Mouse (Mus musculus): ENCODE data around the gene Glrx3. TPM values are rescaled to one million over a fixed set of nuclear protein-coding genes. Genes with fewer than 3 reads are reported as not detected.
A peak's percentile ranks its signal among the peaks of the same experiment; 100 is the strongest.
"Not testable (repeated sequence)": the region's sequence is repeated elsewhere in the genome, so short reads cannot be mapped to it uniquely, and the experiment has no call there.

Gene Glrx3
- polyA plus RNA-seq, 1 experiment from 2014 or later, result 240 TPM

- H3K4me3 ChIP-seq, result no peak overlapping the region
- DNase-seq (ENCODE audit: low spot score), result no peak
- 54% methylated on average over 13 of the region's 13 CpGs for WGBS
- peaks cover 6% of the 10 kb centered on the region; the same call in 1 of the 2 replicates for H3K27me3 ChIP-seq (ENCODE audit: insufficient read depth, poor library complexity, severe bottlenecking)
- no peak overlapping the region for H3K27ac ChIP-seq
- no peaks in the 10 kb centered on the region for H3K9me3 ChIP-seq
- 0 out of 2 replicates have a peak, but pooled peaks cover 2% of the 10 kb centered on the region for H3K4me1 ChIP-seq
- no peaks in the 10 kb centered on the region for H3K36me3 ChIP-seq
Observed at GRCm38 (mm10) chr7:137431769-137432603, 5.4 kb upstream of the Glrx3 start.

DNA sequence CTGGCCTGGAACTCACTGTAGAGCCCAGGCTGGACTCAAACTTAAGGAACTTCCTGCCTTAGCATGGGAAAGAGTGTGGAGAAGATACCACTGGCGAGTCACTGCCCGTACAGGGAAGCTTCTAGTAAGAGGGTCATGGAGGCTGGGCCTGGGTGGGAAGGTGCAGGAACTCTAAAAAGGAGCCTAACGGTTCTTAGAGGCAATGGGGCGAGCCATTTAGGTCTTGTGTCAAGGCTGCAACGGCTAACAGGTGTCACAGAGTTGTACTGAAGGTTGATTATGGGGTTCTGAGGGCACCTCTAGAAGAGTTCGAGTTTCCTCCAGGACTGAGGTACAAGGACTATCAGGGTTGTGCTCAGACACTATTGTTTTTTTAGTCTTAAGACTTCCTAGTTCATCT, 513 bp upstream of the Glrx3 start:
- DNase-seq (ENCODE audit: low spot score), result no peak
- 70% methylated on average over 6 of the region's 6 CpGs for WGBS
- peak overlapping the region; percentile 92 for H3K4me3 ChIP-seq
- peaks cover 14% of the 10 kb centered on the region for H3K4me1 ChIP-seq
- no peaks in the 10 kb centered on the region for H3K27me3 ChIP-seq (ENCODE audit: insufficient read depth, poor library complexity, severe bottlenecking)
- no peaks in the 10 kb centered on the region for H3K9me3 ChIP-seq
- H3K36me3 ChIP-seq, result 0 out of 2 replicates have a peak, but pooled peaks cover 3% of the 10 kb centered on the region
- H3K27ac ChIP-seq, result peak overlapping the region; percentile 95

DNA sequence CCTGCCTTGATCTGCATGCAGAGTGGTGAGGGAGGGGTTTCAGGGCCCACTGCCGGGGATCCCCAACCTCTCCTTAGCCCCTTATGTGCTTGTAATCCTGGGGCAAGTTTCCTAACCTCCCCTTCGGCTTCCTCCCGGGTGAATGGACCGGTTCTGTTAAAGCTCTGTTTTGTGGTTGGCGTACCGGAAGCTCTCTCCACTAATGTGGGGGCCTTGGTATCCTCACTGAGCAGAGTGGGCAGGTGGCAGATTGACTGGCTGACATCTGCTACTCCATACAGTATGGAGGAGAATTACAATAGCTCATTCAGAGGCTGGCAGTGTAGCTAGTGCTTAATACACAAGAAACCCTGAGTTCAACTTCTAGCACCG, 751 bp downstream of the Glrx3 start:
- H3K36me3 ChIP-seq, result 0 out of 2 replicates have a peak, but pooled peaks cover 3% of the 10 kb centered on the region
- no peak for DNase-seq (ENCODE audit: low spot score)
- peak overlapping the region; percentile 92 for H3K4me3 ChIP-seq
- WGBS, result 8% methylated on average over 7 of the region's 7 CpGs
- H3K4me1 ChIP-seq, result peaks cover 20% of the 10 kb centered on the region
- H3K9me3 ChIP-seq, result no peaks in the 10 kb centered on the region
- no peaks in the 10 kb centered on the region for H3K27me3 ChIP-seq (ENCODE audit: insufficient read depth, poor library complexity, severe bottlenecking)
- peak overlapping the region; percentile 95 for H3K27ac ChIP-seq

DNA sequence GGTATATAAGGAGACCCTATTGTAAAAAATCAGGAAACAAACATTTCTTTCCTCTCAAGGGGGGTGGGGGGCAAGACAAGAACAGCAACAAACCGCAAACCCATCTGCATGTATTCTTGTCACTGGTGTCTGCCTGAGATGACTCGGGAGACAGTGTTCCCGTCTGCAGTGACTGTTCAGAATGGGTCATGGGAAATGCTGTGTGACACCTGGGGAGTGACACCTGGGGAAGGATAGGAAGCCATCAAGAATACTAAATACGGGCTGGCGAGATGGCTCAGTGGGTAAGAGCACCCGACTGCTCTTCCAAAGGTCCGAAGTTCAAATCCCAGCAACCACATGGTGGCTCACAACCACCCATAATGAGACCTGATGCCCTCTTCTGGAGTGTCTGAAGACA, 1.5 kb downstream of the Glrx3 start:
- H3K27me3 ChIP-seq (ENCODE audit: insufficient read depth, poor library complexity, severe bottlenecking); DNase-seq (ENCODE audit: low spot score); H3K27ac ChIP-seq; H3K36me3 ChIP-seq; H3K9me3 ChIP-seq: not testable (repeated sequence)
- Histone ChIP-seq H3K4me3 (peak overlapping the region; percentile 92), H3K4me1 (peaks cover 20% of the 10 kb centered on the region)
- 80% methylated on average over 7 of the region's 7 CpGs for WGBS

DNA sequence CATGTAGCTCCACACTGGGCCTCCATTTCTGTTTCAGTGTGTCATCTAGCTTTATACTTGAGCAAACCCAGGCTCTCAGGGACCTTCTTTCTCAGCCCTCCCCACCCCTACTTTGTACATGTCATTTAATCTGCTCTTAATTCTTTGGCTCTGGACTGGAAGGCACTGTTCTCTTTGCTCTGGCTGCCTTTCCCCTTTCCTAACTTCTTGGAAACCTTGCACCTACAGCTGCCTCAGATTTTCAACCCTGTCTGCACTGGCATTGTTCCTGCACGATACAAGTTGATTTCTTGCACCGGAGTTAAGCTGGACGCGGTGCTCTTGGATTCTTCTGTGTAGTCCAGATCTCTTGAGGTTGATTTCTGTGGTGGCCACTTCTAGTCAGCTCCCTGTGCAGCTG, 5.5 kb downstream of the Glrx3 start:
- peaks cover 14% of the 10 kb centered on the region for H3K4me1 ChIP-seq
- no peak overlapping the region for H3K27ac ChIP-seq
- H3K36me3 ChIP-seq, result peaks cover 33% of the 10 kb centered on the region
- no peaks in the 10 kb centered on the region for H3K27me3 ChIP-seq (ENCODE audit: insufficient read depth, poor library complexity, severe bottlenecking)
- DNase-seq (ENCODE audit: low spot score), result no peak
- 97% methylated on average over 4 of the region's 4 CpGs for WGBS
- H3K4me3 ChIP-seq, result no peak overlapping the region
- H3K9me3 ChIP-seq, result no peaks in the 10 kb centered on the region

DNA sequence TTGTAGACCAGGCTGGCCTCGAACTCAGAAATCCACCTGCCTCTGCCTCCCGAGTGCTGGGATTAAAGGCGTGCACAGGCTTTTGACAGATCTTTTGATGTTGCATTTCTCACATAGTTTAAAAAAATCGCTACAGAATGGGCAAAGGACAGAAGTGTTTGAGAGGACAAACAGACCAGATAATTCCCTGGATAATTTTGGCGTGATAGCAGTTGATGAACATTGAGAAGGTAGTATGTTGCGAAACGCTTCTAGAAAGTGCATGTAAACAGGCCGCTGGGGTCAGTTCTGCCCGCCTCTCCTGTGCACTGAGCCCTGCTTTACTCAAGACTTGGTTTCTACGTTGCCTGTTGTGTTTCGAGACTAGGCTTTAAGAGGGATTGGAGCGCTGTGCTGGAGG, 7.9 kb downstream of the Glrx3 start:
- 92% methylated on average over 12 of the region's 12 CpGs for WGBS
- H3K4me3 ChIP-seq, result no peak overlapping the region
- no peaks in the 10 kb centered on the region for H3K27me3 ChIP-seq (ENCODE audit: insufficient read depth, poor library complexity, severe bottlenecking)
- no peak for DNase-seq (ENCODE audit: low spot score)
- no peak overlapping the region for H3K27ac ChIP-seq
- peaks cover 53% of the 10 kb centered on the region for H3K36me3 ChIP-seq
- H3K9me3 ChIP-seq, result no peaks in the 10 kb centered on the region
- H3K4me1 ChIP-seq, result peaks cover 6% of the 10 kb centered on the region; the same call in 1 of the 2 replicates

DNA sequence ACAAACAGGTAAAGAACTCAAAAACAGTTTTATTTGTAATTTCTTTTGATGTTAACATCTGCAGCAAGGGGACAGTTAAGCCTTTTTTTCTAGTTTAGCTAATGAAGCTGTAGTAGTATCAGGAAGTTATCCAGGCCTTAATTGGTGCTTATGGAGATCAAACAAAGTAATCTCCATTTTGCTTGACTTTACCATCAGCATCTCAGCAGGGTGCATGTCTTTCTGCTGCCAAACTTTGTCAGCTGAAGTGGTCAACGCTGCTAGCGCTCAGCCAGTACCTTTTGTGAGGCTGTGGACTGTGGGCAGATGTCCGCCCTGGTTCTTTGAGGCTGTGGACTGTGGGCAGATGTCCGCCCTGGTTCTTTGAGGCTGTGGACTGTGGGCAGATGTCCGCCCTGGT, 24.0 kb downstream of the Glrx3 start:
- Histone ChIP-seq H3K27me3 (ENCODE audit: insufficient read depth, poor library complexity, severe bottlenecking) (no peaks in the 10 kb centered on the region), H3K27ac (no peak overlapping the region), H3K4me1 (no peaks in the 10 kb centered on the region), H3K36me3 (peaks cover 68% of the 10 kb centered on the region), H3K4me3 (no peak overlapping the region), H3K9me3 (no peaks in the 10 kb centered on the region)
- 74% methylated on average over 5 of the region's 5 CpGs for WGBS
- DNase-seq (ENCODE audit: low spot score), result no peak

GRCm38 (mm10) chr7:137468174-137468573, 30.8 kb downstream of the Glrx3 start:
- H3K9me3 ChIP-seq, result no peaks in the 10 kb centered on the region
- no peaks in the 10 kb centered on the region for H3K27me3 ChIP-seq (ENCODE audit: insufficient read depth, poor library complexity, severe bottlenecking)
- DNase-seq (ENCODE audit: low spot score), result no peak
- H3K4me1 ChIP-seq, result no peaks in the 10 kb centered on the region
- no peak overlapping the region for H3K4me3 ChIP-seq
- no peak overlapping the region for H3K27ac ChIP-seq
- 78% methylated on average over 4 of the region's 4 CpGs for WGBS
- H3K36me3 ChIP-seq, result peaks cover 64% of the 10 kb centered on the region

GRCm38 (mm10) chr7:137471431-137472120, 34.2 kb downstream of the Glrx3 start:
- H3K4me1 ChIP-seq, result 0 out of 2 replicates have a peak, but pooled peaks cover 3% of the 10 kb centered on the region
- H3K4me3 ChIP-seq, result no peak overlapping the region
- H3K27me3 ChIP-seq (ENCODE audit: insufficient read depth, poor library complexity, severe bottlenecking), result peaks cover 4% of the 10 kb centered on the region; the same call in 1 of the 2 replicates
- H3K27ac ChIP-seq, result no peak overlapping the region
- WGBS, result 60% methylated on average over 7 of the region's 7 CpGs
- no peaks in the 10 kb centered on the region for H3K9me3 ChIP-seq
- H3K36me3 ChIP-seq, result peaks cover 33% of the 10 kb centered on the region
- DNase-seq (ENCODE audit: low spot score), result no peak

GRCm38 (mm10) chr7:137472149-137472548, 34.7 kb downstream of the Glrx3 start:
- DNase-seq (ENCODE audit: low spot score), result no peak
- WGBS, result 85% methylated on average over 6 of the region's 6 CpGs
- Histone ChIP-seq H3K27ac (no peak overlapping the region), H3K36me3 (peaks cover 27% of the 10 kb centered on the region), H3K4me1 (0 out of 2 replicates have a peak, but pooled peaks cover 3% of the 10 kb centered on the region), H3K27me3 (ENCODE audit: insufficient read depth, poor library complexity, severe bottlenecking) (peaks cover 10% of the 10 kb centered on the region; the same call in 1 of the 2 replicates), H3K4me3 (no peak overlapping the region), H3K9me3 (no peaks in the 10 kb centered on the region)

GRCm38 (mm10) chr7:137477950-137478620, 40.7 kb downstream of the Glrx3 start:
- H3K27me3 ChIP-seq (ENCODE audit: insufficient read depth, poor library complexity, severe bottlenecking), result peaks cover 31% of the 10 kb centered on the region
- no peaks in the 10 kb centered on the region for H3K36me3 ChIP-seq
- 14% methylated on average over 30 of the region's 30 CpGs for WGBS
- 0 out of 2 replicates have a peak, but pooled peaks cover 6% of the 10 kb centered on the region for H3K4me1 ChIP-seq
- no peak overlapping the region for H3K27ac ChIP-seq
- no peaks in the 10 kb centered on the region for H3K9me3 ChIP-seq
- H3K4me3 ChIP-seq, result peak overlapping the region; percentile 45
- DNase-seq (ENCODE audit: low spot score), result peak; percentile 94

GRCm38 (mm10) chr7:137478621-137478982, 41.2 kb downstream of the Glrx3 start:
- no peak overlapping the region for H3K27ac ChIP-seq
- WGBS, result 19% methylated on average over 5 of the region's 5 CpGs
- no peaks in the 10 kb centered on the region for H3K36me3 ChIP-seq
- H3K4me3 ChIP-seq, result peak overlapping the region; percentile 45
- no peaks in the 10 kb centered on the region for H3K9me3 ChIP-seq
- H3K27me3 ChIP-seq (ENCODE audit: insufficient read depth, poor library complexity, severe bottlenecking), result peaks cover 36% of the 10 kb centered on the region
- H3K4me1 ChIP-seq, result 0 out of 2 replicates have a peak, but pooled peaks cover 6% of the 10 kb centered on the region
- DNase-seq (ENCODE audit: low spot score), result no peak

DNA sequence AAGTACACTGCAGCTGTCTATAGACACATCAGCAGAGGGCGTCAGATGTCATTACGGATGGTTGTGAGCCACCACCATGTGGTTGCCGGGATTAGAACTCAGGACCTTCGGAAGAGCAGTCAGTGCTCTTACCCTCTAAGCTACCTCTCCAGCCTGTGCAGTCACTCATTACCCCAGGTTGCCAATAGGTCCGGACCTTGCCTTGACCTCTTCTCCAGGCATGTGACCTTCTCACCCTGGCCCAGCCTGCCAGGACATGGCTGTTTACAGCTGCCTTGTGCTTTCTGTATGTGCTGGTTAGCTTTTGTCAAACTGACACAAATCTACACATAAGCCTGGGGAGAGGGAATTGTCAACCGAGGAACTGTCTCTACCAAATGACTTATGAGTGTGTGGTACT, 43.4 kb downstream of the Glrx3 start:
- H3K9me3 ChIP-seq, result no peaks in the 10 kb centered on the region
- 80% methylated on average over 6 of the region's 6 CpGs for WGBS

More for the DNA sequence above, 43.4 kb downstream of the Glrx3 start:
- H3K36me3 ChIP-seq, result no peaks in the 10 kb centered on the region
- H3K4me3 ChIP-seq, result no peak overlapping the region
- 0 out of 2 replicates have a peak, but pooled peaks cover 3% of the 10 kb centered on the region for H3K4me1 ChIP-seq
- no peak overlapping the region for H3K27ac ChIP-seq
- no peak for DNase-seq (ENCODE audit: low spot score)
- H3K27me3 ChIP-seq (ENCODE audit: insufficient read depth, poor library complexity, severe bottlenecking), result peaks cover 42% of the 10 kb centered on the region
